Mouse (Mus musculus): ENCODE measurements around the gene Ccdc141. TPM values are rescaled to one million over a fixed set of nuclear protein-coding genes. Genes with fewer than 3 reads are reported as not detected.
A peak's percentile ranks its signal among the peaks of the same experiment; 100 is the strongest.

Ccdc141 gene
- polyA plus RNA-seq, 1 experiment from 2014 or later = 5.5 TPM

- Histone ChIP-seq H3K36me3 (ENCODE audit: control insufficient read depth, insufficient read depth, low read length) (no peaks in the 10 kb centered on the region), H3K9ac (ENCODE audit: low read depth, low read length) (no peak overlapping the region), H3K4me3 (ENCODE audit: low read depth, low read length) (no peak overlapping the region), H3K9me3 (ENCODE audit: control insufficient read depth, low read length) (no peaks in the 10 kb centered on the region), H3K4me1 (replicated peaks; ENCODE audit: control insufficient read depth, insufficient read depth, low read length) (0 out of 2 replicates have a peak, but pooled peaks cover 2% of the 10 kb centered on the region), H3K27ac (ENCODE audit: low read depth, low read length) (no peak overlapping the region), H3K4me2 (replicated peaks; ENCODE audit: low read depth, low read length) (0 out of 2 replicates have a peak overlapping the region, but pooled peaks have one; percentile 19), H3K27me3 (ENCODE audit: control insufficient read depth, insufficient read depth, low read length) (no peaks in the 10 kb centered on the region)
- ATAC-seq (ENCODE audit: low FRiP score) (no peak), DNase-seq (ENCODE audit: low spot score) (peak; percentile 31)
- WGBS = 52% methylated on average over 23 of the region's 23 CpGs
Observed at GRCm38 (mm10) chr2:77171444-77172240, 1.2 kb upstream of the Ccdc141 start.

- no peaks in the 10 kb centered on the region for H3K27me3 ChIP-seq (ENCODE audit: control insufficient read depth, insufficient read depth, low read length)
- no peaks in the 10 kb centered on the region for H3K9me3 ChIP-seq (ENCODE audit: control insufficient read depth, low read length)
- peak overlapping the region; percentile 35 for H3K4me3 ChIP-seq (ENCODE audit: low read depth, low read length)
- 0 out of 2 replicates have a peak, but pooled peaks cover 2% of the 10 kb centered on the region for H3K4me1 ChIP-seq (replicated peaks; ENCODE audit: control insufficient read depth, insufficient read depth, low read length)
- WGBS = 5% methylated on average over 21 of the region's 21 CpGs
- H3K4me2 ChIP-seq (replicated peaks; ENCODE audit: low read depth, low read length) = peak overlapping the region; percentile 64
- no peak overlapping the region for H3K27ac ChIP-seq (ENCODE audit: low read depth, low read length)
- peak; percentile 59 for ATAC-seq (ENCODE audit: low FRiP score)
- no peaks in the 10 kb centered on the region for H3K36me3 ChIP-seq (ENCODE audit: control insufficient read depth, insufficient read depth, low read length)
- peak; percentile 56 for DNase-seq (ENCODE audit: low spot score)
- H3K9ac ChIP-seq (ENCODE audit: low read depth, low read length) = peak overlapping the region; percentile 45; the same call in 1 of the 2 replicates
Observed at GRCm38 (mm10) chr2:77169916-77170632, 362 bp downstream of the Ccdc141 start.

DNA sequence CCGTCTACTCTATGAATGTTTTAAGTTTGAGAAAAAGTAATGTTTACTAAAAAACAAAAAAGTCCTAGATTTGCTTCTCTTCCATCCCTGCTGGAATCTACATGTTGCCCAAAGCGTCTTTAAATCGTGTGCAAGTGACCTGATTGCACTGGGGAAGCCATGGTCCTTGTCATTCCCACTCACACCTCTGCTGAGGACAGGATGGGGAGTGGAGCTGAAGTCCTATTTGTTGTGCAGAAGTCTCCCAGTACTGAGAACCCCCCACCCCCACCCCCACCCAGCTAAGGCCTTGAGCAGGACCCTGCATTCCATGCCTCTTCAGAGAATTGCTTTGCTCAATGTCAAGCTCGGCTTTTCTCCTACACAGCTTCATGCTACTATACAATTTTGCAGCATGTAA is 1.2 kb downstream of the Ccdc141 start:
- no peak overlapping the region for H3K4me2 ChIP-seq (replicated peaks; ENCODE audit: low read depth, low read length)
- WGBS = 88% methylated on average over 4 of the region's 4 CpGs
- DNase-seq (ENCODE audit: low spot score) = no peak

GRCm38 (mm10) chr2:77168781-77169180 is 1.7 kb downstream of the Ccdc141 start:
- DNase-seq (ENCODE audit: low spot score) = no peak
- Histone ChIP-seq H3K9ac (ENCODE audit: low read depth, low read length) (no peak overlapping the region), H3K4me1 (replicated peaks; ENCODE audit: control insufficient read depth, insufficient read depth, low read length) (0 out of 2 replicates have a peak, but pooled peaks cover 2% of the 10 kb centered on the region), H3K27me3 (ENCODE audit: control insufficient read depth, insufficient read depth, low read length) (no peaks in the 10 kb centered on the region), H3K4me2 (replicated peaks; ENCODE audit: low read depth, low read length) (no peak overlapping the region), H3K4me3 (ENCODE audit: low read depth, low read length) (no peak overlapping the region), H3K27ac (ENCODE audit: low read depth, low read length) (no peak overlapping the region), H3K36me3 (ENCODE audit: control insufficient read depth, insufficient read depth, low read length) (no peaks in the 10 kb centered on the region), H3K9me3 (ENCODE audit: control insufficient read depth, low read length) (no peaks in the 10 kb centered on the region)
- no peak for ATAC-seq (ENCODE audit: low FRiP score)
- 95% methylated on average over 7 of the region's 7 CpGs for WGBS

More for the DNA sequence above, 1.2 kb downstream of the Ccdc141 start:
- Histone ChIP-seq H3K27ac (ENCODE audit: low read depth, low read length) (no peak overlapping the region), H3K27me3 (ENCODE audit: control insufficient read depth, insufficient read depth, low read length) (no peaks in the 10 kb centered on the region), H3K4me1 (replicated peaks; ENCODE audit: control insufficient read depth, insufficient read depth, low read length) (0 out of 2 replicates have a peak, but pooled peaks cover 2% of the 10 kb centered on the region), H3K9ac (ENCODE audit: low read depth, low read length) (no peak overlapping the region), H3K36me3 (ENCODE audit: control insufficient read depth, insufficient read depth, low read length) (no peaks in the 10 kb centered on the region), H3K4me3 (ENCODE audit: low read depth, low read length) (no peak overlapping the region), H3K9me3 (ENCODE audit: control insufficient read depth, low read length) (no peaks in the 10 kb centered on the region)
- no peak for ATAC-seq (ENCODE audit: low FRiP score)

- DNase-seq (ENCODE audit: low spot score) (no peak), ATAC-seq (ENCODE audit: low FRiP score) (no peak)
- Histone ChIP-seq H3K4me3 (ENCODE audit: low read depth, low read length) (no peak overlapping the region), H3K9ac (ENCODE audit: low read depth, low read length) (no peak overlapping the region), H3K9me3 (ENCODE audit: control insufficient read depth, low read length) (no peaks in the 10 kb centered on the region), H3K4me1 (replicated peaks; ENCODE audit: control insufficient read depth, insufficient read depth, low read length) (0 out of 2 replicates have a peak, but pooled peaks cover 2% of the 10 kb centered on the region), H3K27ac (ENCODE audit: low read depth, low read length) (no peak overlapping the region), H3K27me3 (ENCODE audit: control insufficient read depth, insufficient read depth, low read length) (no peaks in the 10 kb centered on the region), H3K36me3 (ENCODE audit: control insufficient read depth, insufficient read depth, low read length) (no peaks in the 10 kb centered on the region), H3K4me2 (replicated peaks; ENCODE audit: low read depth, low read length) (no peak overlapping the region)
- WGBS = 85% methylated on average over 13 of the region's 13 CpGs
Observed at GRCm38 (mm10) chr2:77168081-77168685, 2.3 kb downstream of the Ccdc141 start.

DNA sequence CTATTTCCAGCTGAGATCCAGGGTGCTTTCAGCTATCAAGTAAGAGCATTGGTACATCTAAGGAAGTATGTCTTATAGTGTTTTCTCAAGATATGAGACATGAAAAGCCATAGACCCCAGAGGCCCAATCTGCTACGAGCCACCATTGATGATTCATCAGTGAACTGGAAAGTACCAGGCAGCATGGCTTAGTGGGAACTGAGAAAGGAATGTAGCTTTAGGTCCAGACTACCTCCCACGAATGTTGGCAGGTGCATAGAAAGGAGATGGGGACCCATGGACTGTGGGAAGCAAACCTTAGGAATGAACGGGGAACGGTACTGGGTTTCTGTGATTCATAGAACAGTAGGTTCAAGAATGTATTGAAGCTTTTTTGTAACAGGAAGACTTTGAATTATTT is 4.1 kb downstream of the Ccdc141 start:
- Histone ChIP-seq H3K36me3 (ENCODE audit: control insufficient read depth, insufficient read depth, low read length) (no peaks in the 10 kb centered on the region), H3K4me2 (replicated peaks; ENCODE audit: low read depth, low read length) (no peak overlapping the region), H3K27ac (ENCODE audit: low read depth, low read length) (no peak overlapping the region), H3K27me3 (ENCODE audit: control insufficient read depth, insufficient read depth, low read length) (no peaks in the 10 kb centered on the region), H3K4me3 (ENCODE audit: low read depth, low read length) (no peak overlapping the region), H3K9ac (ENCODE audit: low read depth, low read length) (no peak overlapping the region), H3K9me3 (ENCODE audit: control insufficient read depth, low read length) (no peaks in the 10 kb centered on the region), H3K4me1 (replicated peaks; ENCODE audit: control insufficient read depth, insufficient read depth, low read length) (0 out of 2 replicates have a peak, but pooled peaks cover 2% of the 10 kb centered on the region)
- no peak for DNase-seq (ENCODE audit: low spot score)
- WGBS = 81% methylated on average over 4 of the region's 4 CpGs
- ATAC-seq (ENCODE audit: low FRiP score) = no peak

DNA sequence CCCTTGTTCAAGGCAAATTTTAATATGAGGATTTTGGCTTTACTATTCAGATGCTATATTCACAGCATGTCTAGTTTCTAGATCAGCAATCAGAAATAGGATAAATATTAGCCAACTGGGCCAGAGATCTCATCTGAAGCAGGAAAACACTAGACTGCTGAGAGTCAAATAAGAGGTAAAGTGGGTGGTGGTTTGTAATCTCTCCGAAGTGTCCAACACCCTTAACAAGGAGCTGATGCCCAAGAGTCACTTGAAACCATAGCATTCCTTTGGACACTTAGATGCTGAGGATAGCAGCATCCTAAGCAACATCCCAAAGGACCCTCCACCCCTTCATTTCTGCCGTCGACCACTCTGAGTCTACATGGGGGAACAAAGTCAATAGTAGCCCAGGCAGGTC is 5.8 kb downstream of the Ccdc141 start:
- ATAC-seq (ENCODE audit: low FRiP score) (no peak), DNase-seq (ENCODE audit: low spot score) (no peak)
- Histone ChIP-seq H3K9ac (ENCODE audit: low read depth, low read length) (no peak overlapping the region), H3K27me3 (ENCODE audit: control insufficient read depth, insufficient read depth, low read length) (no peaks in the 10 kb centered on the region), H3K4me3 (ENCODE audit: low read depth, low read length) (no peak overlapping the region), H3K4me1 (replicated peaks; ENCODE audit: control insufficient read depth, insufficient read depth, low read length) (no peaks in the 10 kb centered on the region), H3K27ac (ENCODE audit: low read depth, low read length) (no peak overlapping the region), H3K36me3 (ENCODE audit: control insufficient read depth, insufficient read depth, low read length) (no peaks in the 10 kb centered on the region), H3K4me2 (replicated peaks; ENCODE audit: low read depth, low read length) (no peak overlapping the region), H3K9me3 (ENCODE audit: control insufficient read depth, low read length) (no peaks in the 10 kb centered on the region)
- 84% methylated on average over 3 of the region's 3 CpGs for WGBS

GRCm38 (mm10) chr2:77163381-77163780 is 7.1 kb downstream of the Ccdc141 start:
- no peak overlapping the region for H3K4me3 ChIP-seq (ENCODE audit: low read depth, low read length)
- no peaks in the 10 kb centered on the region for H3K27me3 ChIP-seq (ENCODE audit: control insufficient read depth, insufficient read depth, low read length)
- DNase-seq (ENCODE audit: low spot score) (no peak), ATAC-seq (ENCODE audit: low FRiP score) (no peak)
- no peaks in the 10 kb centered on the region for H3K9me3 ChIP-seq (ENCODE audit: control insufficient read depth, low read length)
- no peaks in the 10 kb centered on the region for H3K4me1 ChIP-seq (replicated peaks; ENCODE audit: control insufficient read depth, insufficient read depth, low read length)
- no peak overlapping the region for H3K27ac ChIP-seq (ENCODE audit: low read depth, low read length)
- no peak overlapping the region for H3K9ac ChIP-seq (ENCODE audit: low read depth, low read length)
- no peak overlapping the region for H3K4me2 ChIP-seq (replicated peaks; ENCODE audit: low read depth, low read length)
- 85% methylated on average over 3 of the region's 3 CpGs for WGBS
- no peaks in the 10 kb centered on the region for H3K36me3 ChIP-seq (ENCODE audit: control insufficient read depth, insufficient read depth, low read length)

All from hindbrain, embryonic 11.5 days (tissue).